Comparison of ENCODE assay signal across 11 mouse cellular contexts in the genomic region with DNA sequence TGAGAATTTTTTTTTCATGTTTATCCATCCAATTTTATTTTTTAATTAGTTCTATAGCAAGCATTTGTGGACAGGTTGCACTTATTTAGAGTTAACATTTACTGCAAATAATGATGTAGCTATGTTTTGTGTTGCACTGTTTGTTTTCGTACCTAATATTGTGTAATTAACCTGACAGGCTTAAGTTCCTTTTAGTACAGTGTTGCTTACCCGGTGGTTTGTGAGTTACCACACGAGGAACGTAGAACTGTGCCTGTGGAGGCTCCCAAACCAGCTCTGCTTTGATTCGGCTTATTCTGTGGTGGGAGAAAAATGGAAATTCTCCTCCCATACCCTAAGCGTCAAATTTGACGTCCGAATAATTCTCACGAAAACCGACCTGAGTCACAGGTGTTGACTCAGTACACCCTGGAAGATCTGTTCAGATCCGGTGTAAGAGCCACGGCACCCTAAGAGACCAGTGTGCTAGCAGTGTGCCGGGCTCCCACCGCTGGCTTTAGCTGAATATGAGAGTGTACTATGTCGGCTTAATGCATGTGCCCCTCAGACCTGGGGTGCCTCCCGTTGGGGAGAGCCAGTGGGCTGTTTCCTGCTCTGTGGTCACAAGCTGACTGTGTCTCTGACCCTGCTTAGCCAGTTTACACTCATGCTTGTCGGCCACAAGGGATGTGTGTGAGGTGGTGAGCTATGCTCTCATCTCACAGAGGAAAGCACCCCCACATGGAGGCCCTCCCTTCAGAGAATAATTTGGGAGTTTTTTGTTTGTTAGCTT.
DNase-seq lines count a peak whose midpoint lies in the region; ATAC-seq lines count a peak whose summit lies in the region.
"Had no signal": no experiment of that assay in that cellular context is flagged by ENCODE, and none has a peak within 500 bp of the region (broad histone marks: within the 10 kb centered on the region; RNA-seq: fewer than 3 reads in every experiment).

No protein-coding gene starts in this region.

- ATAC-seq in activated CD4-positive, CD25-positive, alpha-beta regulatory T cell, adult 4 months: peak; percentile 44
- ATAC-seq in limb, embryonic 15.5 days (ENCODE audit: insufficient number of reproducible peaks, low FRiP score, low TSS enrichment, low read depth): no peak
- ATAC-seq in midbrain, embryonic 15.5 days (replicated peaks): no peak
- ATAC-seq in frontal cortex, adult (ENCODE audit: low TSS enrichment): no peak

- peaks cover 6% of the 10 kb centered on the region; the same call in 1 of the 2 replicates for H3K4me1 ChIP-seq in limb, embryonic 15.5 days
- no peaks in the 10 kb centered on the region for H3K4me1 ChIP-seq in midbrain, embryonic 15.5 days
- H3K4me1 ChIP-seq: neural tube, embryonic 12.5 days had no signal

- no peak overlapping the region for H3K4me3 ChIP-seq in limb, embryonic 15.5 days
- H3K4me3 ChIP-seq in midbrain, embryonic 15.5 days: no peak overlapping the region
- H3K4me3 ChIP-seq: erythroblast, embryonic 14.5 days; neural tube, embryonic 12.5 days had no signal

- H3K9me3 ChIP-seq in limb, embryonic 15.5 days: no peaks in the 10 kb centered on the region
- no peaks in the 10 kb centered on the region for H3K9me3 ChIP-seq in midbrain, embryonic 15.5 days
- H3K9me3 ChIP-seq: neural tube, embryonic 12.5 days had no signal

- 78% methylated on average over 17 of the region's 17 CpGs for WGBS in limb, embryonic 15.5 days
- WGBS in midbrain, embryonic 15.5 days: 88% methylated on average over 17 of the region's 17 CpGs

- no peak overlapping the region for H3K4me2 ChIP-seq in limb, embryonic 15.5 days
- H3K4me2 ChIP-seq in midbrain, embryonic 15.5 days: no peak overlapping the region
- H3K4me2 ChIP-seq: neural tube, embryonic 12.5 days had no signal

- peak; percentile 15 to 31 for DNase-seq in spleen, postnatal 10 days (ENCODE audit: low spot score in 2 of 2)
- no peak for DNase-seq in spleen, adult 12 weeks (ENCODE audit: low spot score)
- DNase-seq in spleen, postnatal 36 days (ENCODE audit: low spot score in 2 of 2): peak; percentile 29 to 31
- DNase-seq in cerebellum, adult 9-10 months: no peak
- DNase-seq: kidney, postnatal 36 days had no signal

- H3K36me3 ChIP-seq in limb, embryonic 15.5 days: peaks cover 63% of the 10 kb centered on the region
- no peaks in the 10 kb centered on the region for H3K36me3 ChIP-seq in midbrain, embryonic 15.5 days (replicated peaks)

- peak overlapping the region; percentile 24; the same call in 1 of the 2 replicates for H3K27ac ChIP-seq in limb, embryonic 15.5 days
- H3K27ac ChIP-seq in midbrain, embryonic 15.5 days: no peak overlapping the region
- H3K27ac ChIP-seq: neural tube, embryonic 12.5 days had no signal

- no peaks in the 10 kb centered on the region for H3K27me3 ChIP-seq in limb, embryonic 15.5 days
- H3K27me3 ChIP-seq in midbrain, embryonic 15.5 days (replicated peaks): no peaks in the 10 kb centered on the region
- H3K27me3 ChIP-seq: neural tube, embryonic 12.5 days had no signal

- no peak overlapping the region for H3K9ac ChIP-seq in limb, embryonic 15.5 days
- no peak overlapping the region for H3K9ac ChIP-seq in midbrain, embryonic 15.5 days
- H3K9ac ChIP-seq: neural tube, embryonic 12.5 days had no signal

Comparison
In these comparisons a context has a peak if more than half of its experiments do, and no peak if none do; other contexts are left out.
1. DNase-seq: peak in spleen, postnatal 10 days (2 of 2) and spleen, postnatal 36 days (2 of 2); none in spleen, adult 12 weeks (single experiment) and cerebellum, adult 9-10 months (single experiment).